Mouse (Mus musculus) testis, adult 2 months (tissue): ENCODE measurements around the gene Mlec. TPM values are rescaled to one million over a fixed set of nuclear protein-coding genes. Genes with fewer than 3 reads are reported as not detected.
A peak's percentile ranks its signal among the peaks of the same experiment; 100 is the strongest.

Experiments
- H3K27ac ChIP-seq: fragments of 200-500 bp; 2 replicates; pipeline ENCODE4 v1.5.1; 2012; ENCODE audit warnings: low read depth, low read length; ENCODE audit not compliant: control insufficient read depth, insufficient read depth
- H3K27me3 ChIP-seq: fragments of 200-500 bp; 2 replicates; pipeline ENCODE4 v1.6.1; 2012; ENCODE audit warnings: mild to moderate bottlenecking, low read length, moderate library complexity; ENCODE audit not compliant: control insufficient read depth, insufficient read depth
- H3K36me3 ChIP-seq: fragments of 200-500 bp; 2 replicates; pipeline ENCODE4 v1.6.1; 2012; ENCODE audit warnings: mild to moderate bottlenecking, low read length; ENCODE audit not compliant: control insufficient read depth, insufficient read depth
- H3K4me1 ChIP-seq: fragments of 200-500 bp; 2 replicates; pipeline ENCODE4 v1.6.1; 2012; ENCODE audit warnings: low read length; ENCODE audit not compliant: control insufficient read depth, insufficient read depth
- H3K4me3 ChIP-seq: fragments of 200-500 bp; 2 replicates; pipeline ENCODE4 v1.5.1; 2012; ENCODE audit warnings: low read depth, mild to moderate bottlenecking, low read length, moderate library complexity, mixed read lengths; ENCODE audit not compliant: control insufficient read depth
- CTCF ChIP-seq: fragments of 200-500 bp; IDR thresholded peaks from 2 replicates; pipeline ENCODE4 v1.5.1; 2012; ENCODE audit warnings: low read depth, mild to moderate bottlenecking, inconsistent platforms, low read length, moderate library complexity; ENCODE audit not compliant: control insufficient read depth, insufficient read depth, insufficient replicate concordance
- POLR2A ChIP-seq: fragments of 200-500 bp; IDR thresholded peaks from 2 replicates; pipeline ENCODE4 v1.6.1; 2012; ENCODE audit warnings: low read depth, mild to moderate bottlenecking, inconsistent platforms, low read length, moderate library complexity; ENCODE audit not compliant: control insufficient read depth
- polyA plus RNA-seq: library from polyadenylated mRNA; depleted of rRNA; stranded (reverse); fragments of >200 nt; gene quantifications from 2 replicates; pipeline ENCODE4 v1.2.3, GENCODE M21; 2012

Gene Mlec
- polyA plus RNA-seq, 1 experiment: 115 TPM

GRCm38 (mm10) chr5:115177866-115178265 lies 19.9 kb upstream of the Mlec start:
- Histone ChIP-seq H3K4me1 (peaks cover 26% of the 10 kb centered on the region), H3K4me3 (no peak overlapping the region), H3K27ac (no peak overlapping the region), H3K27me3 (no peaks in the 10 kb centered on the region), H3K36me3 (no peaks in the 10 kb centered on the region)
- TF ChIP-seq CTCF (no peak), POLR2A (no peak)

DNA sequence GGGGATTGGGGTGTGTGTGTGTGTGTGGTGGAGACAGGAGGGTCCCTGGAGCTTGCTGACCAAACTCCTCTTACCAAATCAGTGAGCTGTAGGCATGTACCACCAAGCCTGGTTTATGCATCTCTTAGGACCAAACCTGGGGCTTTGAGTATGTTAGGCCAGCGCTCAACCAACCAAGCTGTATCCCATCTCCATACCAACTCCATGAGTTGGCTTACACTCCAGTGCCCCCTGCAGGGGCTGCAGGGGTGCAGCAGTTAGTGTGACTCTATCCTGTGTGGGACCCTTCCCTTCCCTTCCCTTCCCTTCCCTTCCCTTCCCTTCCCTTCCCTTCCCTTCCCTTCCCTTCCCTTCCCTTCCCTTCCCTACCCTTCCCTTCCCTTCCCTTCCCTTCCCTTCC lies 16.6 kb upstream of the Mlec start:
- no peak overlapping the region for H3K4me3 ChIP-seq
- H3K27ac ChIP-seq: no peak overlapping the region
- H3K4me1 ChIP-seq: peaks cover 12% of the 10 kb centered on the region
- TF ChIP-seq CTCF: peak; percentile 15; the same call in 1 of the 2 replicates
- TF ChIP-seq POLR2A: no peak
- H3K27me3 ChIP-seq: no peaks in the 10 kb centered on the region
- H3K36me3 ChIP-seq: no peaks in the 10 kb centered on the region

DNA sequence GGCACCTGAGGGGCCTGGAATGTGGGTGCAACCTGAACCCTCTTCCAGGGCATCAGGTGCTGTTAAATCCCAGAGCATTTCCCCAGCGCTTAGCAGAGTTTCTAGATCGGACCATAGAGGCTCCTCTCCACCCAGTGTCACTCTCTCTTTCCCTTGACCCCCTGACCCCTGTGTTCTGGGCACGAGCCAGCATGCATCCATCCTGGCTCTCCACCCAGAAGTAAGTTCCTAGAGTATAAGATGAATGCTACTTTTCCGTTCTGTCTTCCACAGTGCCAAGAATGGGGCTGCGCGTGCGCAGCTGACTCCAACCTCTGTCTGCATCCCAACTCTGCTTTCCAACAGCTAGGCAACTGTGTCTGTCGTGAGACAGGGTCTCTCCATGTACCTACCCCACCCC lies 12.2 kb upstream of the Mlec start:
- no peak overlapping the region for H3K27ac ChIP-seq
- no peaks in the 10 kb centered on the region for H3K36me3 ChIP-seq
- peaks cover 22% of the 10 kb centered on the region for H3K4me1 ChIP-seq
- no peak overlapping the region for H3K4me3 ChIP-seq
- TF ChIP-seq CTCF: no peak
- TF ChIP-seq POLR2A: no peak
- no peaks in the 10 kb centered on the region for H3K27me3 ChIP-seq

DNA sequence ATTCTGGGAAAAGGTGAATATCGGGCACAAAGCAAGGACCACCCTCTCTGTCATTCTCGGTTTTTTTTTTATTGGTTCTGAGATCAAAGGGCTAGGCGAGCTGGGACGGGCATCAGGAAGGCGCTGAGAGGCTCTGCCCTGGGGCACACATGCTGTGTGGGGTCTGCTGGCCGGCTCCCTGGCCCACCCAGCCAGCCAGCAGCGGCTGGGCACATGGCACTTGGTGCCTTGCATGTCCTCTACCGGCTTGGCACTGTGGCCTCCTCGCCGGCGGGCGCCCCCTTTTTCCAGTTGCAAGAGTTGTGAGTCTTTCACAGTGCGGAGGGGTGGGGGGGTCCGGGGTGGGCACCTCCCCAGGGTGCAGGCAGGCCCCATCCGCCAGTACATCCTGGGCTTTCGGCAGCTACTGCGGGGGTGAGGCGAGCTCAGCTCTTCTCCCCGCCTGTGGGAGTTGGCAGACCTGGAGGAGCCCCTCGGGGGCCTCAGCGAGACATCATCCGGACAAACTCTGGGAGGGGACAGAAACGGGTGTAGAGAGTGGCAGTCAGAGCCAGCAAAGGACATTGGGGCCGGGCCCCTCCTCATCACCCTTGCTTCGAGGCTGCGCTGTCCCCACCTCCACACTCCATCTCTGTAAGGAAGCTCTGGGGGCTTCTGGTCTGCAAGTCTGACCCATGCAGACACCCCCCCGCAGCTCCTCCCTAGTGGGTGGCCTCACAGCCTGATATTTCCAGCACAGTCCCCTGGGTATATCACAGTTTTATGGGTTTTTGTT lies 10.8 kb upstream of the Mlec start:
- no peak overlapping the region for H3K27ac ChIP-seq
- no peak overlapping the region for H3K4me3 ChIP-seq
- no peaks in the 10 kb centered on the region for H3K36me3 ChIP-seq
- H3K4me1 ChIP-seq: peaks cover 22% of the 10 kb centered on the region
- no peaks in the 10 kb centered on the region for H3K27me3 ChIP-seq
- TF ChIP-seq POLR2A: no peak

GRCm38 (mm10) chr5:115167396-115167795 lies 9.4 kb upstream of the Mlec start:
- Histone ChIP-seq H3K36me3 (no peaks in the 10 kb centered on the region), H3K27ac (no peak overlapping the region), H3K4me3 (no peak overlapping the region), H3K27me3 (no peaks in the 10 kb centered on the region), H3K4me1 (peaks cover 19% of the 10 kb centered on the region)
- 0 out of 2 replicates have a peak, but pooled peaks have one; percentile 12 for TF ChIP-seq POLR2A
- no peak for TF ChIP-seq CTCF

GRCm38 (mm10) chr5:115166815-115167194 lies 8.8 kb upstream of the Mlec start:
- no peak for TF ChIP-seq POLR2A
- TF ChIP-seq CTCF: no peak
- no peaks in the 10 kb centered on the region for H3K27me3 ChIP-seq
- no peaks in the 10 kb centered on the region for H3K36me3 ChIP-seq
- H3K4me1 ChIP-seq: peaks cover 19% of the 10 kb centered on the region
- no peak overlapping the region for H3K4me3 ChIP-seq
- peak overlapping the region; percentile 58 for H3K27ac ChIP-seq

DNA sequence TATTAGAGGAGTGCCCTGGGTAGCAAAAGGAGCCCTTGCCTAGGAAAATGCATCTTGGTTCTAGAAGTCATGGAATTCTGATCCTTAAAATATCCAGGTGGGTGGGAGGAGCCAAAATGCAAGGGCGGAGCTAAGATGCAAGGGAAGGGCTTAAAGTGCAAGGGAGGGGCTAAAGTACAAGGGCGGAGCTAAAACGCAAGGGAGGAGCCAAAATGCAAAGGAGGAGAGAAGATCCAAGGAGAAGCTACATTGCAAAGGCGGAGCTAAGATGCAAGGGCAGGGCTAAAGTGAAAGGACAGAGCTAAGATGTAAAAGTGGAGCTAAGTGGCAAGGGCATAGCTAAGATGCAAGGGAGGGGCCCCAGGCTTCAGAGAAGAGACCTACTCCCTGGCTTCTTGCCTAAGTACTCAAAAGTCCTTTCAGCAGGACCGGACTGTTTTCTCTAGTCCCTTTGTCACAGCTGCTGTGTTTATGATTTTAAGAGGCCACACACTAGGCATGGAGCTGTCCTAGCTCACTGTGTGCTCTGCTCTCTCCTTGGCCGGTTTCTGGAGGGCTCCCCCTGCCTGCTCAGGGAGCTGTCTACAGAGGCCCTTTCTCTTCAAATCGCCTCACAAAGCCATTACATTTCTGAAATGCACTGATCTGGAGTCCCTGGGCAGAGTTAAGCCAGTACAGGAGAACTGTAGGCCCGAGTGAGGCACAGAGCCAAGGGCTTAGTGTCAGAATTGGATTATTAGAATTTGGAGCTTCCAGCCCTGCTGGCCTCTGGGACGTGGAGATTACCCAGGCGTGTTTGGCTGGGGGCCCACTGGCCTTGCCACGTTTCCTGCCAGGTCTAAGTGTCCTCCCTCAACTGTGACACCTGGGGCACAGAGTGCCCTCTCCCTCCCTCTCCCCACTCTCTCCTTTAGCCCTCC lies 8.2 kb upstream of the Mlec start:
- peak overlapping the region; percentile 58 for H3K27ac ChIP-seq
- H3K27me3 ChIP-seq: no peaks in the 10 kb centered on the region
- TF ChIP-seq CTCF (no peak), POLR2A (no peak)
- H3K4me1 ChIP-seq: peaks cover 23% of the 10 kb centered on the region
- no peaks in the 10 kb centered on the region for H3K36me3 ChIP-seq
- H3K4me3 ChIP-seq: peak overlapping the region; percentile 70
